Mouse (Mus musculus) heart, embryonic 14.5 days (tissue): Measurements from ENCODE around the gene Snd1. TPM values are rescaled to one million over a fixed set of nuclear protein-coding genes. Genes with fewer than 3 reads are reported as not detected.
A peak's percentile ranks its signal among the peaks of the same experiment; 100 is the strongest.

ENCODE experiments used
- ATAC-seq: fragments of 200-750 bp; cut with Nextera tagmentation; 2 replicates; pipeline ENCODE4 v1.8.0; 2017; ENCODE audit warnings: low read depth, moderate TSS enrichment; ENCODE audit not compliant: insufficient number of reproducible peaks, insufficient read depth, low FRiP score
- H3K27ac ChIP-seq, 2 experiments: fragments of 200-500 bp in 1 of 2; fragments of 300-500 bp in 1 of 2; sonication (generic) in 1 of 2; replicated peaks in 1 of 2; 2 replicates each; pipeline ENCODE4 v1.5.1; 2012 to 2014; ENCODE audit warnings: low read depth in 2 of 2, low read length in 2 of 2, control low read depth in 1 of 2, mild to moderate bottlenecking in 1 of 2, mixed read lengths in 1 of 2; ENCODE audit not compliant: control insufficient read depth in 1 of 2, insufficient read depth in 1 of 2
- H3K27me3 ChIP-seq: fragments of 300-500 bp; sonication (generic); 2 replicates; pipeline ENCODE4 v1.6.1; 2014; ENCODE audit warnings: mild to moderate bottlenecking, low read length, control low read depth; ENCODE audit not compliant: control insufficient read depth, insufficient read depth
- H3K36me3 ChIP-seq: fragments of 300-500 bp; sonication (generic); 2 replicates; pipeline ENCODE4 v1.6.1; 2014; ENCODE audit warnings: mild to moderate bottlenecking, control low read depth, low read length, mixed read lengths; ENCODE audit not compliant: control insufficient read depth, insufficient read depth
- H3K4me1 ChIP-seq, 2 experiments: fragments of 200-500 bp in 1 of 2; fragments of 300-500 bp in 1 of 2; sonication (generic) in 1 of 2; 2 replicates each; pipeline ENCODE4 v1.6.1; 2012 to 2014; ENCODE audit warnings: low read length in 2 of 2, control low read depth in 1 of 2, mixed read lengths in 1 of 2; ENCODE audit not compliant: control insufficient read depth in 2 of 2, insufficient read depth in 2 of 2
- H3K4me2 ChIP-seq: fragments of 300-500 bp; sonication (generic); 2 replicates; pipeline ENCODE4 v1.6.1; 2014; ENCODE audit warnings: mild to moderate bottlenecking, low read length
- H3K4me3 ChIP-seq, 2 experiments: fragments of 200-500 bp in 1 of 2; fragments of 300-500 bp in 1 of 2; sonication (generic) in 1 of 2; 2 replicates each; pipeline ENCODE4 v1.5.1; 2012 to 2014; ENCODE audit warnings: low read length in 2 of 2, mild to moderate bottlenecking in 2 of 2, control low read depth in 1 of 2, low read depth in 1 of 2, moderate library complexity in 1 of 2; ENCODE audit not compliant: control insufficient read depth in 1 of 2, insufficient read depth in 1 of 2
- H3K9ac ChIP-seq: fragments of 300-500 bp; sonication (generic); 2 replicates; pipeline ENCODE4 v1.6.1; 2014; ENCODE audit warnings: mild to moderate bottlenecking, low read length
- H3K9me3 ChIP-seq: fragments of 300-500 bp; sonication (generic); 2 replicates; pipeline ENCODE4 v1.6.1; 2016; ENCODE audit warnings: low read length, control low read depth; ENCODE audit not compliant: control insufficient read depth
- WGBS: fragments of 180-500 bp; shearing (Covaris S2); extraction: QIAGEN DNeasy Blood & Tissue Kit; methylation state at CpG from one replicate; pipeline ENCODE4 v1.1.7; 2014; 5-methylcytosine and 5-hydroxymethylcytosine counted together
- polyA plus RNA-seq: library from polyadenylated mRNA; unstranded; fragments of >200 nt; fragmentation: Nextera tagmentation; extraction: Ambion mirVana; gene quantifications from 2 replicates; pipeline ENCODE4 v1.2.1, GENCODE M21; 2014

Gene Snd1
- polyA plus RNA-seq, 1 experiment from 2014 or later, result 80.0 TPM

GRCm38 (mm10) chr6:28874053-28874452, 399.1 kb downstream of the Snd1 start:
- no peak for ATAC-seq
- H3K36me3 ChIP-seq, result peaks cover 16% of the 10 kb centered on the region
- 88% methylated on average over 11 of the region's 11 CpGs for WGBS
- peaks cover 10 to 13% of the 10 kb centered on the region in 2 experiments for H3K4me1 ChIP-seq
- H3K27ac ChIP-seq, result no peak overlapping the region
- H3K9ac ChIP-seq, result no peak overlapping the region
- no peaks in the 10 kb centered on the region for H3K27me3 ChIP-seq
- no peak overlapping the region for H3K4me2 ChIP-seq
- H3K4me3 ChIP-seq, result no peak overlapping the region
- H3K9me3 ChIP-seq, result no peaks in the 10 kb centered on the region

DNA sequence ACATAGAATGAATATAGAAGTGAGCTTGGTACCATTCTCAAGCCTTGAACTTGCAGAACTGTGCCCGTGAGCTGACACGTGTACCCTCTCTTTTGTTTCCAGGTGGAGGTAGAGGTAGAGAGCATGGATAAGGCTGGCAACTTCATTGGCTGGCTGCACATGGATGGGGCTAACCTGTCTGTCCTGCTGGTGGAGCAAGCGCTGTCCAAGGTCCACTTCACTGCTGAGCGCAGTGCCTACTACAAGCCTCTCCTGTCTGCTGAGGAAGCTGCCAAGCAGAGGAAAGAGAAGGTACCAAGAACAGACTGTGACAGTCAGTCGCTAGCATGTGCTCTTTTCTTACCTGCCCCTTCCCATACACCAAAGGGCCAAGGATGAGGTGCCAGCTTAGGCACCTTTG, 399.8 kb downstream of the Snd1 start:
- ATAC-seq, result no peak
- peaks cover 16% of the 10 kb centered on the region for H3K36me3 ChIP-seq
- 95% methylated on average over 5 of the region's 5 CpGs for WGBS
- no peak overlapping the region for H3K27ac ChIP-seq
- H3K4me3 ChIP-seq, result no peak overlapping the region
- H3K4me1 ChIP-seq, result peaks cover 17 to 20% of the 10 kb centered on the region in 2 experiments
- H3K27me3 ChIP-seq, result no peaks in the 10 kb centered on the region
- no peaks in the 10 kb centered on the region for H3K9me3 ChIP-seq
- no peak overlapping the region for H3K9ac ChIP-seq
- H3K4me2 ChIP-seq, result no peak overlapping the region

DNA sequence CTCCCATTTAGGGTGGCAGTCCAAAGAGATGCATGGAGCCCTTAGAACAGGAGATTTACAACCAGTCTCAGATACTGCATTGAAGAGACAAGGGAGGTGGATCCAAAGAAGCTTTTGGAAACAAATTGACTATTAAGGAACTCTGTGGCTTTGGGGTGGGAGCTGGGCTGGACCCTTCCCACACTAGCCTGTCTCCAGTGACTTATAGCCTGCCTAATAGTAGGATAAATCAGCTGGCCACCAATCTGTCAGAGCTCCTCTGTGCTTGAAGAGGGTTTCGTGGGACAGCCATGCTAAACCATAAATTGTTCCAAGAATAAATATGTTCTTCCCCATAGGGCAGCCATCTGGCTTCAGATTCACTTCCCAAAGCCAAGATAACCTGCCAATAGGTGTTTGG, 400.4 kb downstream of the Snd1 start:
- no peaks in the 10 kb centered on the region for H3K27me3 ChIP-seq
- H3K4me1 ChIP-seq, result peaks cover 17 to 22% of the 10 kb centered on the region in 2 experiments
- no peak overlapping the region for H3K4me3 ChIP-seq
- H3K36me3 ChIP-seq, result peaks cover 20% of the 10 kb centered on the region
- H3K9me3 ChIP-seq, result no peaks in the 10 kb centered on the region
- no peak overlapping the region for H3K4me2 ChIP-seq
- no peak for ATAC-seq
- 91% methylated on average over 1 of the region's 1 CpGs for WGBS
- no peak overlapping the region for H3K9ac ChIP-seq
- no peak overlapping the region for H3K27ac ChIP-seq

DNA sequence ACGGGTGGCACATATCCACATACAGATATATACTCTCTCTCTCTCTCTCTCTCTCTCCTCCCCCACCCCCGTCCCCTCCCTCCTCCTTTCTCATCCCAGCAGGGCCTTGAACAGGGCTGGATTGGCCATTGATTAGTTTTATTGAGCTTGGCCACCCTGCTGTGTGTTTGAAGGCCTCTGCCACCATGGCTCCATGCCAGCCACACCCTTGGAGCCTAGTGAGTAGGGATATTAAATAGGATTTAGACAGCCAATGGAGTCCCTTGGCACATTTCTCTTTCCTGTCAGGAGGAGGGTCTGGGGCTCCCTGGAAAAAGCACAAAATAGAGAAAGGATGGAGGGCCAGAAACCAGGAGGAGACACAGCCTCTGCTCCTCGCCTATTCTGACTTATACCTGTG, 401.6 kb downstream of the Snd1 start:
- no peak for ATAC-seq
- H3K4me1 ChIP-seq, result peaks cover 19 to 22% of the 10 kb centered on the region in 2 experiments
- 77% methylated on average over 3 of the region's 3 CpGs for WGBS

DNA sequence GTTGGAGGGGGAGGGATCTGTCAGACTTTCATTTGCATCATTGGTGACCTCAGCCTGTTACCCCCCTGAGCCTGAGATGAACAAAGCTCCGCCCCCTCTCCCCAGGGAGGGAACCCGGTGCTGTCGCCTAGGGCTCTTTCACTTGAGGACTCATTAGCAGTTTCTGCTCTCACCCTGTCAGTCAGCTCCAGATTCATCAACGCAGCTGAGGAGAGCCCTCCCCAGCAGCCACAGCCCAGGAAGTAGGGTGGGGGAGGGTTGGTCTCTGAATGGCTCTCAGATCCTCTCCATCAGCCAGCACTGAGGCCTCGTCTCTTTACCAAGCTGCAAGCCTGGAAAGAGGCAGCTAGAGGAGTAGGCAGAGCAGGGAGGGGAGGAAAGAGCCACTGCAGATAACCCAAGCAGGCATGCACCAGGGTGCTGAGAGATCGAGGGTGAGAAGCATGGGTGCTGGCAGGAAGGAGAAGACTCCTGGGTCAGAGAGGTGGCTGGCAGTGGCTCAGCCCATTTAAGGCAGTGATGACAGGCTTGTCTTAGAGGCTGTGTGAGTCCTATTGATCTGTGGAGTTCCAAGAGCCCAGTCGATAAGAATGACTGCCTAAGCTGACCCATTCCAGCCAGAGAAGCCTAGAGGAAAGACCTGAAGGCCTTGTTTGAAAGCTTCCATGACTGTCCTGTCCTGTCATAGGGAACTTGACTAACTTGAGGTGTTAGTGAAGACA, 403.2 kb downstream of the Snd1 start:
- peak; percentile 39; the same call in 1 of the 2 replicates for ATAC-seq
- Histone ChIP-seq H3K27ac (no peak overlapping the region), H3K4me3 (no peak overlapping the region), H3K27me3 (no peaks in the 10 kb centered on the region), H3K4me1 (peaks cover 19 to 22% of the 10 kb centered on the region in 2 experiments), H3K4me2 (no peak overlapping the region), H3K9ac (no peak overlapping the region), H3K36me3 (peaks cover 28% of the 10 kb centered on the region), H3K9me3 (no peaks in the 10 kb centered on the region)
- WGBS, result 8% methylated on average over 7 of the region's 7 CpGs

More for the DNA sequence above, 401.6 kb downstream of the Snd1 start:
- H3K36me3 ChIP-seq, result peaks cover 23% of the 10 kb centered on the region
- no peaks in the 10 kb centered on the region for H3K27me3 ChIP-seq
- H3K9ac ChIP-seq, result no peak overlapping the region
- H3K4me3 ChIP-seq, result no peak overlapping the region
- H3K4me2 ChIP-seq, result no peak overlapping the region
- no peak overlapping the region for H3K27ac ChIP-seq
- H3K9me3 ChIP-seq, result no peaks in the 10 kb centered on the region

- 18% methylated on average over 8 of the region's 8 CpGs for WGBS
- Histone ChIP-seq H3K9me3 (no peaks in the 10 kb centered on the region), H3K27me3 (no peaks in the 10 kb centered on the region), H3K4me2 (no peak overlapping the region), H3K4me3 (no peak overlapping the region), H3K27ac (no peak overlapping the region), H3K9ac (no peak overlapping the region), H3K36me3 (peaks cover 40% of the 10 kb centered on the region), H3K4me1 (peaks cover 20 to 22% of the 10 kb centered on the region in 2 experiments)
- no peak for ATAC-seq
These were observed 404.4 kb downstream of the Snd1 start for GRCm38 (mm10) chr6:28879315-28879714.

GRCm38 (mm10) chr6:28880909-28881308, 406.0 kb downstream of the Snd1 start:
- no peaks in the 10 kb centered on the region for H3K27me3 ChIP-seq
- ATAC-seq, result no peak
- 61% methylated on average over 4 of the region's 4 CpGs for WGBS
- H3K4me2 ChIP-seq, result no peak overlapping the region
- peak overlapping the region; percentile 25 to 35; a peak in 3 of 4 replicates for H3K27ac ChIP-seq
- H3K36me3 ChIP-seq, result peaks cover 42% of the 10 kb centered on the region
- H3K4me3 ChIP-seq, result no peak overlapping the region
- H3K9me3 ChIP-seq, result no peaks in the 10 kb centered on the region
- no peak overlapping the region for H3K9ac ChIP-seq
- peaks cover 20 to 22% of the 10 kb centered on the region in 2 experiments for H3K4me1 ChIP-seq

- no peak for ATAC-seq
- H3K27me3 ChIP-seq, result no peaks in the 10 kb centered on the region
- H3K36me3 ChIP-seq, result peaks cover 61% of the 10 kb centered on the region
These were observed 408.6 kb downstream of the Snd1 start for GRCm38 (mm10) chr6:28883518-28883917.

More at GRCm38 (mm10) chr6:28883518-28883917, 408.6 kb downstream of the Snd1 start:
- Histone ChIP-seq H3K9me3 (no peaks in the 10 kb centered on the region), H3K9ac (no peak overlapping the region), H3K4me1 (peaks cover 12 to 14% of the 10 kb centered on the region in 2 experiments), H3K4me3 (no peak overlapping the region), H3K4me2 (no peak overlapping the region), H3K27ac (no peak overlapping the region)
- WGBS, result 58% methylated on average over 5 of the region's 5 CpGs
